Mouse (Mus musculus) liver, adult 2 months (tissue): Measurements from ENCODE around the gene Itgb1bp1.

Source experiments
- CTCF ChIP-seq: fragments of 200-500 bp; IDR thresholded peaks from 2 replicates; pipeline ENCODE4 v1.5.1; 2011; ENCODE audit warnings: low read depth, low read length, control low read depth
- POLR2A ChIP-seq: fragments of 200-500 bp; IDR thresholded peaks from 2 replicates; pipeline ENCODE4 v1.6.1; 2011; ENCODE audit warnings: low read length, control low read depth; ENCODE audit not compliant: insufficient read depth; ENCODE audit errors: extremely low read depth

GRCm38 (mm10) chr12:21204701-21205312, 81.3 kb downstream of the Itgb1bp1 start:
- TF ChIP-seq POLR2A: no peak
- TF ChIP-seq CTCF: no peak
